Mouse (Mus musculus) thymus, postnatal 4 days (tissue): ENCODE results near the gene Trim10.

ENCODE experiments used
- DNase-seq: peaks from one replicate; pipeline ENCODE4 v3.0.0; 2021

Gene Trim10

GRCm38 (mm10) chr17:36915076-36915475 lies 45.7 kb downstream of the Trim10 start:
- DNase-seq: peak; percentile 90

DNA sequence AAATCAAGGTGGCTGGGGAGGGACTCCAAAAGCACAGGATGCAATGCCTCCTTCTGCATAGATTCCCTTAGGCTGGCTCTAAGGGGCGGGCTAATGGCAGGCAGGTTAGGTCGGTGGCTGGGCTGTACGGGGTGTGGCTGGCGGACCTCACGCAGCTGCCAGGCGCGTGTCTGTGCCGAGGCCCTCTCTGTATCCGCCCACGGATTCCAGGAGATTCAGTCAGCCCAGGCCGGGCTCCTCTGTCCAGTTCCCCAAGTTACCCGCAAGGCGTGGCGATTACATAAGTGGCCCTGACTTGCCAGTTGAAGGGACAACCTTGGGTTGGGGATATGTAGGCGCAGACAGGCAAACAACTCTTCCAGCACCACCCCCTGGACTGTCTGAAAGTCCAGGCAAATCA lies 50.9 kb downstream of the Trim10 start:
- no peak for DNase-seq

GRCm38 (mm10) chr17:36922715-36923114 lies 53.3 kb downstream of the Trim10 start:
- no peak for DNase-seq

GRCm38 (mm10) chr17:36923491-36923890 lies 54.1 kb downstream of the Trim10 start:
- no peak for DNase-seq
